Mouse (Mus musculus) brain, embryonic 14.5 days (tissue): ENCODE measurements around the gene Retsat.

ENCODE experiments used
- CTCF ChIP-seq: fragments of 200-500 bp; IDR thresholded peaks from 2 replicates; pipeline ENCODE4 v1.5.1; 2012; ENCODE audit warnings: inconsistent platforms, mild to moderate bottlenecking, moderate library complexity, borderline replicate concordance; ENCODE audit not compliant: insufficient read depth, insufficient read length; ENCODE audit errors: extremely low read depth
- POLR2A ChIP-seq: fragments of 200-500 bp; IDR thresholded peaks from 2 replicates; pipeline ENCODE4 v1.6.1; 2012; ENCODE audit warnings: mild to moderate bottlenecking, inconsistent platforms, borderline replicate concordance; ENCODE audit not compliant: poor library complexity, insufficient read depth, insufficient read length, severe bottlenecking; ENCODE audit errors: extremely low read depth

GRCm38 (mm10) chr6:72607676-72608075, 9.4 kb downstream of the Retsat start:
- TF ChIP-seq POLR2A = no peak
- no peak for TF ChIP-seq CTCF
